Mouse (Mus musculus) cerebellum, postnatal 4 days (tissue): ENCODE results near the gene Sertad4.
A peak's percentile ranks its signal among the peaks of the same experiment; 100 is the strongest.

ENCODE experiments used
- DNase-seq, 2 experiments: peaks; one replicate each; pipeline ENCODE4 v3.0.0; 2022; ENCODE audit warnings: low spot score in 2 of 2, mixed read lengths in 1 of 2

The Sertad4 gene

GRCm38 (mm10) chr1:192851640-192852039 lies 3.9 kb downstream of the Sertad4 start:
- DNase-seq = peak in 1 of 2 experiments; percentile 33

GRCm38 (mm10) chr1:192851126-192851525 lies 4.4 kb downstream of the Sertad4 start:
- DNase-seq = no peak

GRCm38 (mm10) chr1:192849616-192850015 lies 5.9 kb downstream of the Sertad4 start:
- no peak for DNase-seq

- no peak for DNase-seq
Measured at GRCm38 (mm10) chr1:192847254-192847653, 8.3 kb downstream of the Sertad4 start.

- DNase-seq = no peak
Measured at GRCm38 (mm10) chr1:192841094-192841813, 14.3 kb downstream of the Sertad4 start.

- DNase-seq = no peak
Measured at GRCm38 (mm10) chr1:192840655-192841054, 14.9 kb downstream of the Sertad4 start.

GRCm38 (mm10) chr1:192835211-192835681 lies 20.3 kb downstream of the Sertad4 start:
- peak in 1 of 2 experiments; percentile 27 for DNase-seq

- peak; percentile 54 to 80 for DNase-seq
Measured at GRCm38 (mm10) chr1:192834361-192835210, 21.0 kb downstream of the Sertad4 start.

GRCm38 (mm10) chr1:192833586-192833985 lies 22.0 kb downstream of the Sertad4 start:
- no peak for DNase-seq

GRCm38 (mm10) chr1:192833097-192833496 lies 22.5 kb downstream of the Sertad4 start:
- no peak for DNase-seq

- DNase-seq = no peak
Measured at GRCm38 (mm10) chr1:192832338-192832737, 23.2 kb downstream of the Sertad4 start.

GRCm38 (mm10) chr1:192830444-192830843 lies 25.1 kb downstream of the Sertad4 start:
- no peak for DNase-seq

GRCm38 (mm10) chr1:192828928-192829327 lies 26.6 kb downstream of the Sertad4 start:
- no peak for DNase-seq

GRCm38 (mm10) chr1:192827955-192828354 lies 27.6 kb downstream of the Sertad4 start:
- DNase-seq = no peak

- no peak for DNase-seq
Measured at GRCm38 (mm10) chr1:192825746-192826145, 29.8 kb downstream of the Sertad4 start.

GRCm38 (mm10) chr1:192822652-192823525 lies 32.7 kb downstream of the Sertad4 start:
- peak in 1 of 2 experiments; percentile 36 for DNase-seq

GRCm38 (mm10) chr1:192822309-192822651 lies 33.3 kb downstream of the Sertad4 start:
- DNase-seq = no peak

- DNase-seq = no peak
Measured at GRCm38 (mm10) chr1:192818334-192818733, 37.2 kb downstream of the Sertad4 start.

GRCm38 (mm10) chr1:192815789-192816188 lies 39.8 kb downstream of the Sertad4 start:
- DNase-seq = no peak

GRCm38 (mm10) chr1:192814700-192815099 lies 40.9 kb downstream of the Sertad4 start:
- DNase-seq = no peak

GRCm38 (mm10) chr1:192812758-192813157 lies 42.8 kb downstream of the Sertad4 start:
- no peak for DNase-seq

GRCm38 (mm10) chr1:192812290-192812689 lies 43.3 kb downstream of the Sertad4 start:
- no peak for DNase-seq
